Mouse (Mus musculus): ENCODE data around the gene Ube2o.
A peak's percentile ranks its signal among the peaks of the same experiment; 100 is the strongest.

Gene Ube2o

GRCm38 (mm10) chr11:116579280-116579679, 2.0 kb downstream of the Ube2o start:
- DNase-seq, result no peak

GRCm38 (mm10) chr11:116575396-116575795, 5.9 kb downstream of the Ube2o start:
- no peak for DNase-seq

- no peak for DNase-seq
These were observed 6.3 kb downstream of the Ube2o start for GRCm38 (mm10) chr11:116574982-116575381.

GRCm38 (mm10) chr11:116574486-116574885, 6.8 kb downstream of the Ube2o start:
- no peak for DNase-seq

GRCm38 (mm10) chr11:116572756-116573543, 8.3 kb downstream of the Ube2o start:
- DNase-seq, result no peak

GRCm38 (mm10) chr11:116571767-116572679, 9.2 kb downstream of the Ube2o start:
- no peak for DNase-seq

GRCm38 (mm10) chr11:116570821-116571220, 10.4 kb downstream of the Ube2o start:
- DNase-seq, result no peak

- no peak for DNase-seq
These were observed 13.7 kb downstream of the Ube2o start for GRCm38 (mm10) chr11:116567531-116567930.

- DNase-seq, result no peak
These were observed 15.8 kb downstream of the Ube2o start for GRCm38 (mm10) chr11:116565283-116566041.

- no peak for DNase-seq
These were observed 24.9 kb downstream of the Ube2o start for GRCm38 (mm10) chr11:116556308-116556707.

GRCm38 (mm10) chr11:116555572-116555971, 25.7 kb downstream of the Ube2o start:
- no peak for DNase-seq

- DNase-seq, result peak; percentile 62
These were observed 26.9 kb downstream of the Ube2o start for GRCm38 (mm10) chr11:116554171-116554878.

- DNase-seq, result no peak
These were observed 29.1 kb downstream of the Ube2o start for GRCm38 (mm10) chr11:116552194-116552593.

GRCm38 (mm10) chr11:116550748-116551147, 30.5 kb downstream of the Ube2o start:
- no peak for DNase-seq

GRCm38 (mm10) chr11:116549273-116550038, 31.8 kb downstream of the Ube2o start:
- no peak for DNase-seq

GRCm38 (mm10) chr11:116548780-116549179, 32.5 kb downstream of the Ube2o start:
- no peak for DNase-seq

- DNase-seq, result no peak
These were observed 33.8 kb downstream of the Ube2o start for GRCm38 (mm10) chr11:116547296-116548060.

GRCm38 (mm10) chr11:116543110-116543509, 38.1 kb downstream of the Ube2o start:
- no peak for DNase-seq

- DNase-seq, result no peak
These were observed 40.1 kb downstream of the Ube2o start for GRCm38 (mm10) chr11:116541183-116541582.

- DNase-seq, result no peak
These were observed 43.0 kb downstream of the Ube2o start for GRCm38 (mm10) chr11:116538142-116538735.

Data from cerebellum, adult 9-10 months (tissue).